Mouse (Mus musculus) liver, embryonic 14.5 days (tissue): ENCODE measurements around the gene Ccl22.

Experiments
- CTCF ChIP-seq: IDR thresholded peaks from 2 replicates; pipeline ENCODE4 v1.5.1; 2016; ENCODE audit warnings: antibody characterized with exemption, low read depth, control low read depth
- EP300 ChIP-seq: IDR thresholded peaks from 2 replicates; pipeline ENCODE4 v1.6.1; 2016; ENCODE audit warnings: antibody characterized with exemption, low read depth

- TF ChIP-seq EP300 (no peak), CTCF (no peak)
These were observed 5.6 kb upstream of the Ccl22 start for GRCm38 (mm10) chr8:94739829-94740228.
